Mouse (Mus musculus) G1E (cell line): ENCODE measurements around the gene Cip2a. TPM values are rescaled to one million over a fixed set of nuclear protein-coding genes. Genes with fewer than 3 reads are reported as not detected.

Experiments used
- ATAC-seq: 2 replicates; pipeline ENCODE4 v1.8.0; 2016; ENCODE audit warnings: mild to moderate bottlenecking; ENCODE audit not compliant: insufficient number of reproducible peaks, poor library complexity, low FRiP score, severe bottlenecking; ENCODE audit errors: extremely low read depth
- DNase-seq: peaks from one replicate; pipeline ENCODE4 v3.0.0; 2012; ENCODE audit warnings: low spot score
- H3K27me3 ChIP-seq: 2 replicates; pipeline ENCODE4 v1.6.1; 2012; ENCODE audit warnings: mild to moderate bottlenecking, low read length, inconsistent platforms; ENCODE audit not compliant: insufficient read depth
- H3K36me3 ChIP-seq: replicated peaks from 2 replicates; pipeline ENCODE3; 2012; ENCODE audit warnings: mild to moderate bottlenecking, inconsistent platforms
- H3K4me1 ChIP-seq: 2 replicates; pipeline ENCODE4 v1.6.1; 2012; ENCODE audit warnings: low read depth, low read length, inconsistent platforms, mixed read lengths; ENCODE audit not compliant: insufficient read depth
- H3K4me3 ChIP-seq: 2 replicates; pipeline ENCODE4 v1.5.1; 2012; ENCODE audit warnings: low read depth, mild to moderate bottlenecking, inconsistent platforms, low read length, moderate library complexity, mixed read lengths
- H3K9me3 ChIP-seq: replicated peaks from 2 replicates; pipeline ENCODE4 v1.6.1; 2012; ENCODE audit warnings: inconsistent platforms
- CTCF ChIP-seq: IDR thresholded peaks from 2 replicates; pipeline ENCODE4 v1.5.1; 2012; ENCODE audit warnings: low read depth, low read length, inconsistent platforms, mixed read lengths
- GATA1 ChIP-seq: IDR thresholded peaks from 2 replicates; pipeline ENCODE4 v1.6.1; 2012; ENCODE audit warnings: borderline replicate concordance, low read length, inconsistent platforms, mixed read lengths
- GATA2 ChIP-seq: IDR thresholded peaks from 2 replicates; pipeline ENCODE4 v1.6.1; 2012; ENCODE audit warnings: low read depth, low read length, inconsistent platforms, borderline replicate concordance
- POLR2AphosphoS5 ChIP-seq: IDR thresholded peaks from 2 replicates; pipeline ENCODE4 v1.6.1; 2012; ENCODE audit warnings: low read depth, low read length, inconsistent platforms; ENCODE audit not compliant: insufficient replicate concordance
- TAL1 ChIP-seq: conservative IDR thresholded peaks from 2 replicates; pipeline ENCODE4 v1.6.1; 2012; ENCODE audit warnings: low read depth, low read length, inconsistent platforms, mixed read lengths
- polyA plus RNA-seq: library from polyadenylated mRNA; stranded (reverse); fragments of >175 nt; gene quantifications from 2 replicates; pipeline ENCODE4 v1.2.3, GENCODE M21; 2012
- total RNA-seq, 2 experiments: library from RNA; stranded (forward) in 1 of 2; stranded (reverse) in 1 of 2; fragments of 200-1000 nt in 1 of 2; fragments of >200 nt in 1 of 2; fragmentation: Nextera tagmentation in 1 of 2; gene quantifications; 2 replicates each; pipeline ENCODE4 v1.2.3; 2014 to 2017

Cip2a gene
- total and polyA plus RNA-seq, 3 experiments: 4.5 to 104 (median 82.2) TPM

DNA sequence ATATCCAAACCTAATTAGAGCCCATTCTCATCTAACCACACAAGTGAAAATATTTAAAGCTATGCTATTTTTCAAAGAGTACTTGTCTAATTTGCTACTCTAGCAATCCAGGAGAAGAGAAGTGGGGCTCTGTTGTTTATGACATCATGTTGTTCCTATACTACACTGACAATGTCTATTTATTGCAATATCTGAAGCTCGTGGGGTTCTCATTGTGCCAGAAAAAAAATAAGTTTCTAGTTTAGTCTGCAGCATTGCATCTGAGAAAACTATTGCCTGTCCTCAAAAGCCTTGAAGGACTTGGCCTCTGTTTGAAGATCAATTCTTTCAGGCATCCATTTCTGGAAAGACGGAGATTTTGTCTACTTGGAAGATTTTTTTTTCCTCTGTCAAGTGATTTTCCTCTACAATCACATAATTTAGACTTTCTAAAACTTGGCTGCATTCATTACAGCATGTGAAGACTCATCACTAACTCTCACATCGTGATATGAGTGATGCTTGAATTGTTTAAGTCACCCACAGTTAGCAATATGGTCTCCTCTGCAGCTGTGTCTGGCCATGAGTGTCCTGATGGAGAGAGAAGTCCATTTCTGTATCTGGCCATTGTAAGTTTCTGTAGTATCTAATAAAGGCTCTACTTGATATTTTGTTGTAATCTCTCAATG is 46.7 kb downstream of the Cip2a start:
- H3K4me3 ChIP-seq: no peak overlapping the region
- no peaks in the 10 kb centered on the region for H3K9me3 ChIP-seq
- ATAC-seq: no peak
- H3K4me1 ChIP-seq: no peaks in the 10 kb centered on the region
- H3K36me3 ChIP-seq: no peaks in the 10 kb centered on the region
- H3K27me3 ChIP-seq: no peaks in the 10 kb centered on the region; the same call in 1 of the 2 replicates
- no peak for DNase-seq
- TF ChIP-seq CTCF (no peak), GATA2 (no peak), POLR2AphosphoS5 (no peak), TAL1 (no peak), GATA1 (no peak)

- DNase-seq: no peak
- H3K4me3 ChIP-seq: no peak overlapping the region
- no peak for ATAC-seq
- no peaks in the 10 kb centered on the region for H3K36me3 ChIP-seq
- TF ChIP-seq GATA1 (no peak), TAL1 (no peak), POLR2AphosphoS5 (no peak), GATA2 (no peak), CTCF (no peak)
- H3K27me3 ChIP-seq: no peaks in the 10 kb centered on the region
- H3K4me1 ChIP-seq: no peaks in the 10 kb centered on the region
- no peaks in the 10 kb centered on the region for H3K9me3 ChIP-seq
These were observed 55.2 kb downstream of the Cip2a start for GRCm38 (mm10) chr16:49049214-49049613.

DNA sequence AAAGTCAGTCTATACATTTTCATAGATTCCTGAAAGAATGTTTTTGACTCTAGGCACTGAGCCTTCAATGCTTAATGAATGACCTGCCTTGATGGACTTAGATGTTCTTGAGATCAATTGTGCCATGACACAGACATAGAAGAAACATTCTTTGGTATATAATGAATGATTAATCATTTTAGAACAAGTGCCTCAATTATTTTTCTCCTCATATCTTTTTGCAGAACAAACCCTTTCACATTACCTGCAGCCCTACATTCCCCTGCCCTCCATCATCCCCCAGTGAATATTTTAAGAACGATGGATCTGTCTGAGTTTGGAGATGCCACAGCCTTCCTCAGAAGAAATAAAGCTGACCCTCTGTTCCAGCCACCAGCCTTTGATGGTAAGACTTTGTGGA is 63.2 kb downstream of the Cip2a start, which contains the start of gene Myh15:
Myh15 (plus strand) TSS at position 301 of the 400 bp plus-strand sequence.
- no peak within 1 kb of the TSS for H3K4me3 ChIP-seq
- no peaks in the 10 kb centered on the region for H3K9me3 ChIP-seq
- H3K27me3 ChIP-seq: no peaks in the 10 kb centered on the region
- H3K4me1 ChIP-seq: no peaks in the 10 kb centered on the region
- DNase-seq: no peak
- TF ChIP-seq TAL1: no peak
- TF ChIP-seq GATA1: no peak
- no peak for TF ChIP-seq POLR2AphosphoS5
- no peak for TF ChIP-seq GATA2
- no peak for TF ChIP-seq CTCF
- ATAC-seq: no peak
- H3K36me3 ChIP-seq: no peaks in the 10 kb centered on the region

Other genes starting within 250 kb of the Cip2a start
- 0.44 TPM in 1 of 2 replicates, not detected in the other for gene Trat1, start 222.2 kb upstream of the Cip2a start, total RNA-seq (2014; fragmentation: Nextera tagmentation)
- gene Trat1, start 222.2 kb upstream of the Cip2a start, total RNA-seq (2017): 0.16 and 0.41 TPM in 2 replicates
- gene Trat1, start 222.2 kb upstream of the Cip2a start, polyA plus RNA-seq: not detected in 2 replicates
- gene Retnlb, start 177.3 kb upstream of the Cip2a start, total RNA-seq (2014; fragmentation: Nextera tagmentation): not detected in 2 replicates
- not detected in 2 replicates for gene Retnlb, start 177.3 kb upstream of the Cip2a start, total RNA-seq (2017)
- not detected in 2 replicates for gene Retnlb, start 177.3 kb upstream of the Cip2a start, polyA plus RNA-seq
- not detected in 2 replicates for gene Retnla, start 151.6 kb upstream of the Cip2a start, total RNA-seq (2014; fragmentation: Nextera tagmentation)
- gene Retnla, start 151.6 kb upstream of the Cip2a start, total RNA-seq (2017): not detected in 2 replicates
- not detected in 2 replicates for gene Retnla, start 151.6 kb upstream of the Cip2a start, polyA plus RNA-seq
- gene Retnlg, start 121.6 kb upstream of the Cip2a start, total RNA-seq (2014; fragmentation: Nextera tagmentation): not detected in 2 replicates
- gene Retnlg, start 121.6 kb upstream of the Cip2a start, total RNA-seq (2017): not detected in 2 replicates
- not detected in 2 replicates for gene Retnlg, start 121.6 kb upstream of the Cip2a start, polyA plus RNA-seq
- gene Dzip3, start within 50 bp of the Cip2a start, total RNA-seq (2014; fragmentation: Nextera tagmentation): 166 and 188 TPM in 2 replicates
- gene Dzip3, start within 50 bp of the Cip2a start, total RNA-seq (2017): 50.2 and 52.1 TPM in 2 replicates
- 17.6 and 24.6 TPM in 2 replicates for gene Dzip3, start within 50 bp of the Cip2a start, polyA plus RNA-seq
- not detected in 2 replicates for gene Myh15, start 63.3 kb downstream of the Cip2a start, total RNA-seq (2014; fragmentation: Nextera tagmentation)
- under 0.01 TPM in 1 of 2 replicates, not detected in the other for gene Myh15, start 63.3 kb downstream of the Cip2a start, total RNA-seq (2017)
- not detected in 2 replicates for gene Myh15, start 63.3 kb downstream of the Cip2a start, polyA plus RNA-seq